Mouse (Mus musculus) myocyte (in vitro differentiated cells): ENCODE data around the gene Snx1. TPM values are rescaled to one million over a fixed set of nuclear protein-coding genes. Genes with fewer than 3 reads are reported as not detected.

Experiments used
- H3K27me3 ChIP-seq: one replicate; pipeline ENCODE4 v1.6.1; 2011; ENCODE audit not compliant: control insufficient read depth, insufficient read depth, insufficient read length
- H3K36me3 ChIP-seq: one replicate; pipeline ENCODE4 v1.6.1; 2011; ENCODE audit not compliant: control insufficient read depth, insufficient read depth
- H3K4me2 ChIP-seq: one replicate; pipeline ENCODE4 v1.6.1; 2011; ENCODE audit warnings: low read depth, control low read depth
- H3K4me3 ChIP-seq: one replicate; pipeline ENCODE4 v1.5.1; 2011; ENCODE audit warnings: mild to moderate bottlenecking, control low read depth, moderate library complexity
- H3K79me2 ChIP-seq: one replicate; pipeline ENCODE4 v1.6.1; 2011; ENCODE audit not compliant: control insufficient read depth, insufficient read depth
- H3ac ChIP-seq: one replicate; pipeline ENCODE4 v1.6.1; 2011; ENCODE audit not compliant: control insufficient read depth, insufficient read length
- CEBPB ChIP-seq: IDR thresholded peaks from 2 replicates; pipeline ENCODE4 v1.6.1; 2011; ENCODE audit warnings: mild to moderate bottlenecking, moderate library complexity; ENCODE audit not compliant: poor library complexity, insufficient read depth, severe bottlenecking
- E2F4 ChIP-seq: IDR thresholded peaks from one replicate; pipeline ENCODE4 v1.6.1; 2011; ENCODE audit warnings: mild to moderate bottlenecking, control low read depth, moderate library complexity; ENCODE audit not compliant: insufficient read depth
- MAX ChIP-seq: IDR thresholded peaks from one replicate; pipeline ENCODE4 v1.6.1; 2011; ENCODE audit warnings: low read depth, mild to moderate bottlenecking, control low read depth
- MYOD1 ChIP-seq, 3 experiments: IDR thresholded peaks; one replicate each; pipeline ENCODE4 v1.6.1; 2011; ENCODE audit warnings: control low read depth in 2 of 3, low read depth in 2 of 3, mild to moderate bottlenecking in 2 of 3, moderate library complexity in 1 of 3; ENCODE audit not compliant: insufficient read length in 2 of 3, control insufficient read depth in 1 of 3
- MYOG ChIP-seq, 3 experiments: IDR thresholded peaks; one replicate each; pipeline ENCODE4 v1.6.1; 2011; ENCODE audit warnings: control low read depth in 2 of 3, low read depth in 2 of 3, mild to moderate bottlenecking in 2 of 3; ENCODE audit not compliant: insufficient read length in 2 of 3, control insufficient read depth in 1 of 3, insufficient read depth in 1 of 3
- POLR2A ChIP-seq: IDR thresholded peaks from one replicate; pipeline ENCODE4 v1.6.1; 2011; ENCODE audit warnings: low read depth, mild to moderate bottlenecking, control low read depth, moderate library complexity; ENCODE audit not compliant: insufficient read length
- POLR2AphosphoS2 ChIP-seq: IDR thresholded peaks from one replicate; pipeline ENCODE4 v1.6.1; 2011; ENCODE audit warnings: low read depth, control low read depth; ENCODE audit not compliant: insufficient read length
- REST ChIP-seq: IDR thresholded peaks from one replicate; pipeline ENCODE4 v1.6.1; 2011; ENCODE audit warnings: mild to moderate bottlenecking, control low read depth, moderate library complexity; ENCODE audit not compliant: insufficient read depth, insufficient read length
- SRF ChIP-seq: IDR thresholded peaks from one replicate; pipeline ENCODE4 v1.6.1; 2011; ENCODE audit warnings: low read depth; ENCODE audit not compliant: control insufficient read depth, insufficient read length
- TCF12 ChIP-seq: IDR thresholded peaks from one replicate; pipeline ENCODE4 v1.6.1; 2011; ENCODE audit warnings: mild to moderate bottlenecking, control low read depth; ENCODE audit not compliant: poor library complexity, insufficient read depth, severe bottlenecking
- TCF3 ChIP-seq: IDR thresholded peaks from one replicate; pipeline ENCODE4 v1.6.1; 2011; ENCODE audit warnings: low read depth, control low read depth; ENCODE audit not compliant: insufficient read length
- USF1 ChIP-seq: IDR thresholded peaks from one replicate; pipeline ENCODE4 v1.6.1; 2011; ENCODE audit warnings: low read depth, mild to moderate bottlenecking, control low read depth, moderate library complexity
- polyA plus RNA-seq: library from polyadenylated mRNA; unstranded; fragments of >200 nt; fragmentation: generic; extraction: Trizol; gene quantifications from one replicate; pipeline ENCODE4 v1.2.1, GENCODE M21; 2012; ENCODE audit warnings: missing spikeins

Gene Snx1
- polyA plus RNA-seq, 1 experiment: 82.9 TPM

GRCm38 (mm10) chr9:66052731-66053130 lies 73.7 kb downstream of the Snx1 start:
- H3K36me3 ChIP-seq: no peaks in the 10 kb centered on the region
- no peak for TF ChIP-seq REST
- no peak for TF ChIP-seq SRF
- TF ChIP-seq POLR2AphosphoS2: no peak
- TF ChIP-seq POLR2A: no peak
- no peak for TF ChIP-seq TCF12
- no peak for TF ChIP-seq E2F4
- no peak for TF ChIP-seq MYOD1 (IDR thresholded peaks at IDR 0.05; ENCODE audit: control insufficient read depth in 1 of 3, insufficient read length in 2 of 3, low read depth in 2 of 3)
- H3K4me3 ChIP-seq: no peak overlapping the region
- no peak overlapping the region for H3K4me2 ChIP-seq
- H3K27me3 ChIP-seq: no peaks in the 10 kb centered on the region
- H3ac ChIP-seq: no peak overlapping the region
- no peaks in the 10 kb centered on the region for H3K79me2 ChIP-seq

GRCm38 (mm10) chr9:66051493-66051892 lies 74.9 kb downstream of the Snx1 start:
- TF ChIP-seq MYOG (IDR thresholded peaks at IDR 0.05; ENCODE audit: control insufficient read depth in 1 of 3, insufficient read depth in 1 of 3, insufficient read length in 2 of 3, low read depth in 2 of 3) (no peak), E2F4 (no peak), CEBPB (no peak), SRF (no peak), TCF12 (no peak), POLR2A (no peak), POLR2AphosphoS2 (no peak), MYOD1 (IDR thresholded peaks at IDR 0.05; ENCODE audit: control insufficient read depth in 1 of 3, insufficient read length in 2 of 3, low read depth in 2 of 3) (no peak), TCF3 (no peak), USF1 (no peak), MAX (no peak), REST (no peak)
- Histone ChIP-seq H3K4me2 (no peak overlapping the region), H3K79me2 (no peaks in the 10 kb centered on the region), H3ac (no peak overlapping the region), H3K27me3 (no peaks in the 10 kb centered on the region), H3K36me3 (no peaks in the 10 kb centered on the region), H3K4me3 (no peak overlapping the region)

- H3K79me2 ChIP-seq: no peaks in the 10 kb centered on the region
- no peaks in the 10 kb centered on the region for H3K36me3 ChIP-seq
- H3ac ChIP-seq: no peak overlapping the region
- TF ChIP-seq REST (no peak), TCF3 (no peak), SRF (no peak), POLR2A (no peak), MAX (no peak), MYOG (IDR thresholded peaks at IDR 0.05; ENCODE audit: control insufficient read depth in 1 of 3, insufficient read depth in 1 of 3, insufficient read length in 2 of 3, low read depth in 2 of 3) (no peak)
- H3K4me2 ChIP-seq: no peak overlapping the region
- no peak overlapping the region for H3K4me3 ChIP-seq
- no peaks in the 10 kb centered on the region for H3K27me3 ChIP-seq
Observed at GRCm38 (mm10) chr9:66049931-66050601, 76.3 kb downstream of the Snx1 start.

- no peak overlapping the region for H3ac ChIP-seq
- TF ChIP-seq TCF3: no peak
- no peak for TF ChIP-seq POLR2A
- TF ChIP-seq TCF12: no peak
- no peak for TF ChIP-seq CEBPB
- no peak for TF ChIP-seq MAX
- TF ChIP-seq REST: no peak
- TF ChIP-seq POLR2AphosphoS2: no peak
- no peak for TF ChIP-seq USF1
- TF ChIP-seq SRF: no peak
- no peak for TF ChIP-seq E2F4
- no peak for TF ChIP-seq MYOD1 (IDR thresholded peaks at IDR 0.05; ENCODE audit: control insufficient read depth in 1 of 3, insufficient read length in 2 of 3, low read depth in 2 of 3)
- no peak for TF ChIP-seq MYOG (IDR thresholded peaks at IDR 0.05; ENCODE audit: control insufficient read depth in 1 of 3, insufficient read depth in 1 of 3, insufficient read length in 2 of 3, low read depth in 2 of 3)
- H3K79me2 ChIP-seq: no peaks in the 10 kb centered on the region
- no peak overlapping the region for H3K4me2 ChIP-seq
- no peaks in the 10 kb centered on the region for H3K27me3 ChIP-seq
- no peak overlapping the region for H3K4me3 ChIP-seq
- peaks cover 12% of the 10 kb centered on the region for H3K36me3 ChIP-seq
Observed at GRCm38 (mm10) chr9:66043241-66043640, 83.1 kb downstream of the Snx1 start.

- peaks cover 12% of the 10 kb centered on the region for H3K36me3 ChIP-seq
- H3K4me3 ChIP-seq: no peak overlapping the region
- H3K79me2 ChIP-seq: no peaks in the 10 kb centered on the region
- TF ChIP-seq REST (no peak), SRF (no peak), CEBPB (no peak), MYOG (IDR thresholded peaks at IDR 0.05; ENCODE audit: control insufficient read depth in 1 of 3, insufficient read depth in 1 of 3, insufficient read length in 2 of 3, low read depth in 2 of 3) (no peak), E2F4 (no peak), POLR2AphosphoS2 (no peak), TCF3 (no peak), POLR2A (no peak), MYOD1 (IDR thresholded peaks at IDR 0.05; ENCODE audit: control insufficient read depth in 1 of 3, insufficient read length in 2 of 3, low read depth in 2 of 3) (no peak)
- H3K27me3 ChIP-seq: no peaks in the 10 kb centered on the region
- no peak overlapping the region for H3K4me2 ChIP-seq
- no peak overlapping the region for H3ac ChIP-seq
Observed at GRCm38 (mm10) chr9:66042331-66042730, 84.1 kb downstream of the Snx1 start.
